In the genomic region with DNA sequence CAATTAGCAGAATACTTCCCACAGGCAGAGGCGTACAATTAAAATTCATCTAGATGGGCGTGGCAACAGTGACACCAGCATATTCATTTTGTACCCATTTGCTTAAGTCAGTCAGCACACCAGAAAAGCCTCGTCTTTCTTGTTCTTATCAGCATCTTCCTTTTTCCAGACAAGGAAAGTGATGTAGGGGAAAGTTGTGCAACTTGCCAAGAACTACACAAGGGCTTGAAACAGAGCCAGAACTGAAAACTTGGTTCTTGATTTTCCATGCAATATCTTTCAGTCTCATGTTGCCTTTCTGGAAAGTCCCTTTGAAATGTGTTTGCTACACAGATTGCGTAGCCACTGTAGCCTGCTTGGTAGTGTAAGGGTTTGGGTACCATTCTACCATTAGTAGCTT, we compare ENCODE assay signal across 16 mouse cellular contexts.
A peak's percentile ranks its signal among the peaks of the same experiment; 100 is the strongest.
DNase-seq lines count a peak whose midpoint lies in the region; ATAC-seq and TF ChIP-seq lines count a peak whose summit lies in the region.
"Had no signal": no experiment of that assay in that cellular context is flagged by ENCODE, and none has a peak within 500 bp of the region (broad histone marks: within the 10 kb centered on the region; RNA-seq: fewer than 3 reads in every experiment).

No protein-coding gene starts in this region.

- 62% methylated on average over 4 of the region's 4 CpGs for WGBS in kidney, postnatal 0 days
- WGBS in heart, embryonic 16.5 days = 50% methylated on average over 4 of the region's 4 CpGs

- TF ChIP-seq POLR2A in brain, embryonic 14.5 days (IDR thresholded peaks at IDR 0.05; ENCODE audit: borderline replicate concordance, extremely low read depth, insufficient read depth, insufficient read length, poor library complexity, severe bottlenecking) = no peak

- no peaks in the 10 kb centered on the region for H3K9me3 ChIP-seq in kidney, postnatal 0 days (replicated peaks; ENCODE audit: low read length)
- H3K9me3 ChIP-seq in heart, embryonic 16.5 days (replicated peaks; ENCODE audit: control insufficient read depth, low read length) = no peaks in the 10 kb centered on the region
- H3K9me3 ChIP-seq: embryonic facial prominence, embryonic 13.5 days; forebrain, embryonic 13.5 days; megakaryocyte, embryonic 14.5 days; neural tube, embryonic 15.5 days had no signal

- peak; percentile 19 for DNase-seq in kidney, postnatal 0 days (ENCODE audit: low spot score)
- no peak for DNase-seq in kidney, postnatal 10 days
- peak; percentile 9 for DNase-seq in brain, embryonic 14.5 days (ENCODE audit: low read depth)
- peak; percentile 12 for DNase-seq in lung, postnatal 25 days (ENCODE audit: low spot score)
- DNase-seq in thymus, postnatal 14 days = no peak
- DNase-seq in frontal cortex, postnatal 14 days (ENCODE audit: low spot score in 2 of 2) = no peak
- DNase-seq in thymus, postnatal 4 days = no peak
- DNase-seq: adrenal gland, postnatal 25 days; cerebellum, adult 11 months; kidney, adult 11 months had no signal

- H3K36me3 ChIP-seq in kidney, postnatal 0 days (ENCODE audit: insufficient read depth, low read length) = no peaks in the 10 kb centered on the region
- no peaks in the 10 kb centered on the region for H3K36me3 ChIP-seq in heart, embryonic 16.5 days (ENCODE audit: control insufficient read depth, insufficient read depth)
- H3K36me3 ChIP-seq: embryonic facial prominence, embryonic 13.5 days; G1E; neural tube, embryonic 15.5 days had no signal

- no peaks in the 10 kb centered on the region for H3K27me3 ChIP-seq in kidney, postnatal 0 days (ENCODE audit: insufficient read depth, low read length)
- H3K27me3 ChIP-seq in heart, embryonic 16.5 days (ENCODE audit: control insufficient read depth, insufficient read depth, low read length) = no peaks in the 10 kb centered on the region
- H3K27me3 ChIP-seq: embryonic facial prominence, embryonic 13.5 days; forebrain, embryonic 13.5 days; megakaryocyte, embryonic 14.5 days; neural tube, embryonic 15.5 days had no signal

- no peak overlapping the region for H3K4me3 ChIP-seq in kidney, postnatal 0 days (replicated peaks; ENCODE audit: low read depth, low read length)
- no peak overlapping the region for H3K4me3 ChIP-seq in heart, embryonic 16.5 days (ENCODE audit: low read length)
- H3K4me3 ChIP-seq: embryonic facial prominence, embryonic 13.5 days; forebrain, embryonic 13.5 days; megakaryocyte, embryonic 14.5 days; neural tube, embryonic 15.5 days had no signal

- TF ChIP-seq CTCF in kidney, postnatal 0 days (IDR thresholded peaks at IDR 0.05; ENCODE audit: low read depth) = no peak
- no peak for TF ChIP-seq CTCF in brain, embryonic 14.5 days (IDR thresholded peaks at IDR 0.05; ENCODE audit: borderline replicate concordance, extremely low read depth, insufficient read depth, insufficient read length)

- no peak for ATAC-seq in kidney, postnatal 0 days (replicated peaks; ENCODE audit: low FRiP score, low read depth)
- peak; percentile 52; the same call in 1 of the 2 replicates for ATAC-seq in heart, embryonic 16.5 days (replicated peaks; ENCODE audit: extremely low read depth, insufficient read depth, low FRiP score)
- ATAC-seq: forebrain, embryonic 13.5 days had no signal

- H3K4me2 ChIP-seq in kidney, postnatal 0 days (ENCODE audit: low read length) = no peak overlapping the region
- H3K4me2 ChIP-seq in heart, embryonic 16.5 days (ENCODE audit: low read depth, low read length) = no peak overlapping the region
- H3K4me2 ChIP-seq: embryonic facial prominence, embryonic 13.5 days; forebrain, embryonic 13.5 days; neural tube, embryonic 15.5 days had no signal

- H3K27ac ChIP-seq in kidney, postnatal 0 days = no peak overlapping the region
- H3K27ac ChIP-seq in heart, embryonic 16.5 days (ENCODE audit: low read length) = peak overlapping the region; percentile 14; the same call in 1 of the 2 replicates
- H3K27ac ChIP-seq: embryonic facial prominence, embryonic 13.5 days; forebrain, embryonic 13.5 days; neural tube, embryonic 15.5 days had no signal

- H3K4me1 ChIP-seq in kidney, postnatal 0 days (replicated peaks; ENCODE audit: insufficient read depth, low read length) = no peaks in the 10 kb centered on the region
- peaks cover 4% of the 10 kb centered on the region; the same call in 1 of the 2 replicates for H3K4me1 ChIP-seq in heart, embryonic 16.5 days (ENCODE audit: control insufficient read depth, insufficient read depth, low read length)
- H3K4me1 ChIP-seq: forebrain, embryonic 13.5 days; megakaryocyte, embryonic 14.5 days; neural tube, embryonic 15.5 days had no signal

- no peak overlapping the region for H3K9ac ChIP-seq in kidney, postnatal 0 days (ENCODE audit: low read depth, low read length)
- H3K9ac ChIP-seq in heart, embryonic 16.5 days (ENCODE audit: low read length) = no peak overlapping the region
- H3K9ac ChIP-seq: embryonic facial prominence, embryonic 13.5 days; forebrain, embryonic 13.5 days; neural tube, embryonic 15.5 days had no signal

Comparison
In these comparisons a context has a peak if more than half of its experiments do, and no peak if none do; other contexts are left out.
1. DNase-seq: peak in kidney, postnatal 0 days (single experiment), brain, embryonic 14.5 days (single experiment) and lung, postnatal 25 days (single experiment); none in kidney, postnatal 10 days (single experiment), thymus, postnatal 14 days (single experiment), frontal cortex, postnatal 14 days (0 of 2) and thymus, postnatal 4 days (single experiment).